Mouse (Mus musculus) forebrain, postnatal 0 days (tissue): ENCODE results near the gene Gfra4. TPM values are rescaled to one million over a fixed set of nuclear protein-coding genes. Genes with fewer than 3 reads are reported as not detected.

ENCODE experiments used
- ATAC-seq: fragments of 200-750 bp; cut with Nextera tagmentation; 2 replicates; pipeline ENCODE4 v1.8.0; 2017; ENCODE audit warnings: mild to moderate bottlenecking, moderate library complexity
- DNase-seq: peaks from one replicate; pipeline ENCODE4 v3.0.0-alpha.2; 2015
- H3K27ac ChIP-seq: fragments of 300-500 bp; sonication (generic); 2 replicates; pipeline ENCODE4 v1.5.1; 2014; ENCODE audit warnings: low read depth, mild to moderate bottlenecking, antibody characterized with exemption, low read length, moderate library complexity, mixed read lengths
- H3K27me3 ChIP-seq: fragments of 300-500 bp; sonication (generic); 2 replicates; pipeline ENCODE4 v1.6.1; 2014; ENCODE audit warnings: mild to moderate bottlenecking, low read length, mixed read lengths; ENCODE audit not compliant: insufficient read depth
- H3K36me3 ChIP-seq: fragments of 300-500 bp; sonication (generic); 2 replicates; pipeline ENCODE4 v1.6.1; 2014; ENCODE audit warnings: mild to moderate bottlenecking, moderate library complexity; ENCODE audit not compliant: insufficient read depth
- H3K4me1 ChIP-seq: fragments of 300-500 bp; sonication (generic); 2 replicates; pipeline ENCODE4 v1.6.1; 2014; ENCODE audit warnings: antibody characterized with exemption; ENCODE audit not compliant: insufficient read depth
- H3K4me2 ChIP-seq: fragments of 300-500 bp; sonication (generic); 2 replicates; pipeline ENCODE4 v1.6.1; 2014; ENCODE audit warnings: low read depth, mild to moderate bottlenecking, moderate library complexity
- H3K4me3 ChIP-seq: fragments of 300-500 bp; sonication (generic); 2 replicates; pipeline ENCODE4 v1.5.1; 2014; ENCODE audit warnings: low read depth, low read length, mixed read lengths
- H3K9ac ChIP-seq: fragments of 300-500 bp; sonication (generic); 2 replicates; pipeline ENCODE4 v1.6.1; 2014; ENCODE audit warnings: mild to moderate bottlenecking
- H3K9me3 ChIP-seq: fragments of 300-500 bp; sonication (generic); 2 replicates; pipeline ENCODE4 v1.6.1; 2016; ENCODE audit warnings: low read length
- CTCF ChIP-seq: sonication (generic); IDR thresholded peaks from 2 replicates; pipeline ENCODE4 v1.5.1; 2016; ENCODE audit warnings: antibody characterized with exemption, control low read depth, low read depth
- WGBS: fragments of 180-500 bp; shearing (Covaris S2); extraction: QIAGEN DNeasy Blood & Tissue Kit; methylation state at CpG from one replicate; pipeline ENCODE4 v1.1.7; 2014; 5-methylcytosine and 5-hydroxymethylcytosine counted together
- polyA plus RNA-seq: library from polyadenylated mRNA; unstranded; fragments of >200 nt; fragmentation: Nextera tagmentation; extraction: Ambion mirVana; gene quantifications from 2 replicates; pipeline ENCODE4 v1.2.1, GENCODE M21; 2015
- total RNA-seq: library from RNA; depleted of rRNA; stranded (reverse); fragments of >200 nt; gene quantifications from 2 replicates; pipeline ENCODE4 v1.2.3, GENCODE M21; 2014; rRNA removed

The Gfra4 gene
- total RNA-seq (39.8 and 52.0 TPM in 2 replicates), polyA plus RNA-seq (53.7 and 61.9 TPM in 2 replicates)

- no peak for TF ChIP-seq CTCF
Measured at GRCm38 (mm10) chr2:131042988-131043387, at the start of gene Gfra4. Gfra4 (minus strand) TSS chr2:131043088.

GRCm38 (mm10) chr2:131090852-131091251 lies 48.0 kb upstream of the Gfra4 start:
- Histone ChIP-seq H3K36me3 (no peaks in the 10 kb centered on the region), H3K9me3 (no peaks in the 10 kb centered on the region), H3K27ac (no peak overlapping the region), H3K4me1 (no peaks in the 10 kb centered on the region), H3K9ac (no peak overlapping the region), H3K4me3 (no peak overlapping the region), H3K4me2 (no peak overlapping the region), H3K27me3 (no peaks in the 10 kb centered on the region)
- no peak for ATAC-seq
- no peak for TF ChIP-seq CTCF
- 85% methylated on average over 3 of the region's 3 CpGs for WGBS
- DNase-seq: no peak

More at GRCm38 (mm10) chr2:131042988-131043387, at the start of gene Gfra4:
- Histone ChIP-seq H3K9ac (peak within 1 kb of the TSS; percentile 83), H3K27ac (peak within 1 kb of the TSS; percentile 82; the same call in 1 of the 2 replicates), H3K9me3 (no peaks in the 10 kb centered on the region), H3K4me1 (peaks cover 7% of the 10 kb centered on the region; the same call in 1 of the 2 replicates), H3K4me3 (no peak within 1 kb of the TSS), H3K27me3 (0 out of 2 replicates have a peak, but pooled peaks cover 3% of the 10 kb centered on the region), H3K36me3 (no peaks in the 10 kb centered on the region), H3K4me2 (peak within 1 kb of the TSS; percentile 86)
- WGBS: 67% methylated on average over 2 of the region's 2 CpGs
- no peak for DNase-seq
- no peak for ATAC-seq

GRCm38 (mm10) chr2:131089634-131090033 lies 46.7 kb upstream of the Gfra4 start:
- Histone ChIP-seq H3K27me3 (no peaks in the 10 kb centered on the region), H3K27ac (no peak overlapping the region), H3K4me2 (no peak overlapping the region), H3K36me3 (no peaks in the 10 kb centered on the region), H3K4me1 (no peaks in the 10 kb centered on the region), H3K4me3 (no peak overlapping the region), H3K9ac (no peak overlapping the region), H3K9me3 (no peaks in the 10 kb centered on the region)
- no peak for TF ChIP-seq CTCF
- no peak for DNase-seq
- 95% methylated on average over 1 of the region's 1 CpGs for WGBS
- ATAC-seq: no peak

GRCm38 (mm10) chr2:131088581-131088980 lies 45.7 kb upstream of the Gfra4 start:
- no peaks in the 10 kb centered on the region for H3K4me1 ChIP-seq
- DNase-seq (no peak), ATAC-seq (no peak)
- TF ChIP-seq CTCF: no peak
- no peak overlapping the region for H3K9ac ChIP-seq
- 78% methylated on average over 4 of the region's 4 CpGs for WGBS
- H3K36me3 ChIP-seq: no peaks in the 10 kb centered on the region
- H3K27ac ChIP-seq: no peak overlapping the region
- H3K4me3 ChIP-seq: no peak overlapping the region
- H3K4me2 ChIP-seq: no peak overlapping the region
- H3K9me3 ChIP-seq: no peaks in the 10 kb centered on the region
- H3K27me3 ChIP-seq: no peaks in the 10 kb centered on the region

- DNase-seq (no peak), ATAC-seq (no peak)
- TF ChIP-seq CTCF: no peak
- WGBS: 79% methylated on average over 11 of the region's 11 CpGs
- Histone ChIP-seq H3K36me3 (no peaks in the 10 kb centered on the region), H3K9me3 (no peaks in the 10 kb centered on the region), H3K4me2 (no peak within 1 kb of the TSS), H3K9ac (no peak within 1 kb of the TSS), H3K4me1 (no peaks in the 10 kb centered on the region), H3K27me3 (no peaks in the 10 kb centered on the region), H3K4me3 (no peak within 1 kb of the TSS), H3K27ac (no peak within 1 kb of the TSS)
Measured at GRCm38 (mm10) chr2:131086667-131087390, 43.9 kb upstream of the Gfra4 start, which contains the start of gene Siglec1. Siglec1 (minus strand) TSS chr2:131086765.

- Histone ChIP-seq H3K9me3 (no peaks in the 10 kb centered on the region), H3K9ac (no peak overlapping the region), H3K27ac (no peak overlapping the region), H3K4me2 (no peak overlapping the region), H3K36me3 (no peaks in the 10 kb centered on the region), H3K4me1 (no peaks in the 10 kb centered on the region), H3K27me3 (no peaks in the 10 kb centered on the region), H3K4me3 (no peak overlapping the region)
- 85% methylated on average over 4 of the region's 4 CpGs for WGBS
- ATAC-seq: no peak
- no peak for DNase-seq
- TF ChIP-seq CTCF: no peak
Measured at GRCm38 (mm10) chr2:131084206-131084605, 41.3 kb upstream of the Gfra4 start.

- no peaks in the 10 kb centered on the region for H3K27me3 ChIP-seq
- 87% methylated on average over 5 of the region's 5 CpGs for WGBS
- no peak overlapping the region for H3K27ac ChIP-seq
- DNase-seq (no peak), ATAC-seq (no peak)
- H3K9ac ChIP-seq: no peak overlapping the region
- H3K9me3 ChIP-seq: no peaks in the 10 kb centered on the region
- no peak for TF ChIP-seq CTCF
- H3K4me2 ChIP-seq: no peak overlapping the region
- no peak overlapping the region for H3K4me3 ChIP-seq
- H3K36me3 ChIP-seq: no peaks in the 10 kb centered on the region
- no peaks in the 10 kb centered on the region for H3K4me1 ChIP-seq
Measured at GRCm38 (mm10) chr2:131080507-131080906, 37.6 kb upstream of the Gfra4 start.
